Mouse (Mus musculus) bone marrow macrophage, adult 2 months (primary cell): Measurements from ENCODE around the gene Tctex1d1.

Source experiments
- CTCF ChIP-seq: IDR thresholded peaks from 2 replicates; pipeline ENCODE4 v1.5.1; 2012; ENCODE audit warnings: low read depth, mild to moderate bottlenecking, low read length, moderate library complexity
- POLR2A ChIP-seq: IDR thresholded peaks from 2 replicates; pipeline ENCODE4 v1.6.1; 2012; ENCODE audit warnings: mild to moderate bottlenecking, low read depth, low read length, borderline replicate concordance

GRCm38 (mm10) chr4:102989391-102989790, 11.0 kb downstream of the Tctex1d1 start:
- TF ChIP-seq CTCF: no peak
- TF ChIP-seq POLR2A: no peak
